Mouse (Mus musculus): ENCODE measurements at regions not wholly inside any gene's neighbourhood (a gene's known extent, or its start where the extent isn't known, plus 50 kb on each side); places are given as distances from the start of the nearest gene placed in this dataset.

- no peak for DNase-seq (ENCODE audit: low read depth, low spot score)
- no peaks in the 10 kb centered on the region for H3K36me3 ChIP-seq (ENCODE audit: control insufficient read depth in 1 of 2, insufficient read depth in 2 of 2, low read length in 2 of 2)
- no peak overlapping the region for H3K4me3 ChIP-seq (ENCODE audit: control insufficient read depth in 1 of 2, insufficient read depth in 1 of 2, low read depth in 2 of 2, low read length in 2 of 2)
- no peaks in the 10 kb centered on the region for H3K4me1 ChIP-seq (ENCODE audit: control insufficient read depth in 1 of 2, insufficient read depth in 2 of 2, low read length in 2 of 2)
- no peak overlapping the region for H3K27ac ChIP-seq (ENCODE audit: control insufficient read depth, low read depth, low read length)
- no peaks in the 10 kb centered on the region for H3K9me3 ChIP-seq (replicated peaks; ENCODE audit: insufficient read depth, low read length)
- H3K79me2 ChIP-seq (ENCODE audit: control insufficient read depth, insufficient read depth, low read length, poor library complexity), result no peaks in the 10 kb centered on the region
- H3K27me3 ChIP-seq (ENCODE audit: control insufficient read depth in 1 of 2, insufficient read depth in 2 of 2, low read length in 2 of 2), result no peaks in the 10 kb centered on the region; a peak in 1 of 4 replicates
- no peak overlapping the region for H3K9ac ChIP-seq (ENCODE audit: control insufficient read depth, low read depth, low read length, poor library complexity, severe bottlenecking)
- TF ChIP-seq RCOR1 (IDR thresholded peaks at IDR 0.05; ENCODE audit: low read depth, low read length), result no peak
- no peak for TF ChIP-seq GABPA (IDR thresholded peaks at IDR 0.05; ENCODE audit: low read depth, low read length)
- TF ChIP-seq POLR2AphosphoS5 (IDR thresholded peaks at IDR 0.05; ENCODE audit: borderline replicate concordance, low read depth, low read length), result no peak
- no peak for TF ChIP-seq MYC (IDR thresholded peaks at IDR 0.05; ENCODE audit: low read depth, low read length)
- TF ChIP-seq USF1 (IDR thresholded peaks at IDR 0.05; ENCODE audit: low read depth, low read length), result no peak
- no peak for TF ChIP-seq RAD21 (IDR thresholded peaks at IDR 0.05; ENCODE audit: low read depth, low read length)
- no peak for TF ChIP-seq POLR2AphosphoS2 (IDR thresholded peaks at IDR 0.05; ENCODE audit: low read length)
- TF ChIP-seq E2F4 (IDR thresholded peaks at IDR 0.05; ENCODE audit: borderline replicate concordance, low read depth, low read length), result no peak
- TF ChIP-seq NELFE (IDR thresholded peaks at IDR 0.05; ENCODE audit: low read depth, low read length), result no peak
- no peak for TF ChIP-seq USF2 (IDR thresholded peaks at IDR 0.05; ENCODE audit: borderline replicate concordance in 1 of 2, insufficient read depth in 1 of 2, low read depth in 1 of 2, low read length in 2 of 2)
- no peak for TF ChIP-seq MAZ (IDR thresholded peaks at IDR 0.05; ENCODE audit: low read depth, low read length)
- no peak for TF ChIP-seq ZMIZ1 (IDR thresholded peaks at IDR 0.05; ENCODE audit: low read depth, low read length)
- TF ChIP-seq POLR2A (IDR thresholded peaks at IDR 0.05; ENCODE audit: control insufficient read depth in 1 of 2, insufficient read depth in 1 of 2, low read depth in 1 of 2, low read length in 2 of 2, poor library complexity in 1 of 2), result no peak
These were observed 143.3 kb downstream of the Snx10 start for GRCm38 (mm10) chr6:51667022-51667421.

DNA sequence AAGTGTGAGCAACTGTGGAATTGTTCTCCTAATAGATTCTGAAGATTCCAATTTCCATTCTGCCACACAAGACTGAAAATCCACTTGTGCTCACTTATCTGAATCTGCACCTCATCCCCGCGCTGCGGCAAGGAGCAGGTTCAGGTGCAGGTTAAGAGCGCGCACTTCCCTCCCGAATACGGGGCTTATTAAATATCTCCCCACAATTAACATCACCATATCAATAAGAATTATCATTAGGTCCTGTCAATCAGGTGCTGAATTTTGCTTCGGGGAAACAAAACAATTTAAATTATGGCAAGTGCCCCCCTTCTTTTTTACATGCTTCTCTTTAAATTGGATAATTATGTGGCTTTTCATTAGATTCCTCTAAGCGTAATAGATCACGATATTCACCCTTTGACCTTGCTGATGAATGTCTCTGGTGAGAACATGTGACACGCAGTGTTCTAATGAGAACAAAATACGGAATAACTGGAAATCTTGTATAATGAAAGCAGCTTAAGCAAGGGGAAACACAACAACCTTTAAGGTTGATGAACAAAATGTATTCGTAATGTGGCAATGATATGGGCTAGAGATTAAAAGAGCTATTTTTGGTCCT is 151.7 kb downstream of the Snx10 start:
- TF ChIP-seq POLR2A (IDR thresholded peaks at IDR 0.05; ENCODE audit: control insufficient read depth in 1 of 2, insufficient read depth in 1 of 2, low read depth in 1 of 2, low read length in 2 of 2, poor library complexity in 1 of 2) (no peak), MYB (IDR thresholded peaks at IDR 0.05; ENCODE audit: low read depth, low read length) (no peak), MXI1 (IDR thresholded peaks at IDR 0.05; ENCODE audit: low read depth, low read length) (no peak), GATA1 (IDR thresholded peaks at IDR 0.05; ENCODE audit: low read depth, low read length) (no peak), ELF1 (IDR thresholded peaks at IDR 0.05; ENCODE audit: low read depth, low read length) (no peak), HCFC1 (IDR thresholded peaks at IDR 0.05; ENCODE audit: low read depth, low read length) (no peak), ZNF384 (IDR thresholded peaks at IDR 0.05; ENCODE audit: low read depth, low read length) (no peak), ZMIZ1 (IDR thresholded peaks at IDR 0.05; ENCODE audit: low read depth, low read length) (no peak), BHLHE40 (IDR thresholded peaks at IDR 0.05; ENCODE audit: borderline replicate concordance, low read depth, low read length) (no peak), NELFE (IDR thresholded peaks at IDR 0.05; ENCODE audit: low read depth, low read length) (no peak), USF1 (IDR thresholded peaks at IDR 0.05; ENCODE audit: low read depth, low read length) (no peak), SMC3 (IDR thresholded peaks at IDR 0.05; ENCODE audit: low read depth, low read length) (no peak), SIN3A (IDR thresholded peaks at IDR 0.05; ENCODE audit: low read length) (no peak), MAFK (IDR thresholded peaks at IDR 0.05; ENCODE audit: borderline replicate concordance, low read depth, low read length) (no peak), MAZ (IDR thresholded peaks at IDR 0.05; ENCODE audit: low read depth, low read length) (no peak), ETS1 (IDR thresholded peaks at IDR 0.05; ENCODE audit: low read depth, low read length) (no peak), ZC3H11A (IDR thresholded peaks at IDR 0.05; ENCODE audit: low read depth, low read length) (no peak), MAX (IDR thresholded peaks at IDR 0.05; ENCODE audit: low read length) (no peak), CHD2 (IDR thresholded peaks at IDR 0.05; ENCODE audit: low read length) (no peak), KAT2A (conservative IDR thresholded peaks at IDR 0.05; ENCODE audit: low read depth, low read length) (no peak)
- H3K4me3 ChIP-seq (ENCODE audit: control insufficient read depth in 1 of 2, insufficient read depth in 1 of 2, low read depth in 2 of 2, low read length in 2 of 2), result no peak overlapping the region
- no peaks in the 10 kb centered on the region for H3K4me1 ChIP-seq (ENCODE audit: control insufficient read depth in 1 of 2, insufficient read depth in 2 of 2, low read length in 2 of 2)
- no peak for DNase-seq (ENCODE audit: low read depth, low spot score)
- H3K27me3 ChIP-seq (ENCODE audit: control insufficient read depth in 1 of 2, insufficient read depth in 2 of 2, low read length in 2 of 2), result no peaks in the 10 kb centered on the region; a peak in 1 of 4 replicates
- H3K36me3 ChIP-seq (ENCODE audit: control insufficient read depth in 1 of 2, insufficient read depth in 2 of 2, low read length in 2 of 2), result no peaks in the 10 kb centered on the region
- no peaks in the 10 kb centered on the region for H3K79me2 ChIP-seq (ENCODE audit: control insufficient read depth, insufficient read depth, low read length, poor library complexity)
- no peak overlapping the region for H3K9ac ChIP-seq (ENCODE audit: control insufficient read depth, low read depth, low read length, poor library complexity, severe bottlenecking)
- H3K9me3 ChIP-seq (replicated peaks; ENCODE audit: insufficient read depth, low read length), result no peaks in the 10 kb centered on the region
- no peak overlapping the region for H3K27ac ChIP-seq (ENCODE audit: control insufficient read depth, low read depth, low read length)
